Mouse (Mus musculus): ENCODE measurements around the gene Rabep1. TPM values are rescaled to one million over a fixed set of nuclear protein-coding genes. Genes with fewer than 3 reads are reported as not detected.
"Not testable (repeated sequence)": the region's sequence is repeated elsewhere in the genome, so short reads cannot be mapped to it uniquely, and the experiment has no call there.

The Rabep1 gene
- polyA plus RNA-seq, 1 experiment: 11.9 TPM

DNA sequence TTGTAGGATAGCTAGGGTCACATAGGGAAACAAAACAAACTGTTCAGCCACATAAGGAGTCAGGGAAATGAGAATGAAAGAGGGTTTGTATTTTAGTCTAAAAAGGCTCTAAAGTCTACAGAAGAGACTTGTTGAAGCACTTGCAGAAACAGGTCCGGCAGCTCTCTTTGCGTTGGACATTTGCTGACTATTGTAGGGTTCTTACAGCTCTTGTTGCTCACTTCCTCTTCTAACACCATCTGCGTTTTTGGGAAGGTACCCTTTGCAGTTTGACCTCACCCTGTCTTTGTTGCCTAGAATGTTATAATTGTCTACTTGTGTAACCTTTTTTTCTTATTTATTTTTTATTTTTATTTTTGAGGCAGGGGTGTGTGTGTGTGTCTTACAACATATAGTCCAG lies 53.1 kb downstream of the Rabep1 start:
- Histone ChIP-seq H3K79me3 (ENCODE audit: low read depth) (no peaks in the 10 kb centered on the region), H3ac (ENCODE audit: control insufficient read depth, insufficient read length, low read depth) (no peak overlapping the region), H3K4me3 (ENCODE audit: insufficient read depth, poor library complexity, severe bottlenecking) (no peak overlapping the region), H3K79me2 (ENCODE audit: control insufficient read depth, insufficient read depth) (no peaks in the 10 kb centered on the region), H3K27me3 (ENCODE audit: control insufficient read depth, insufficient read depth, insufficient read length) (no peaks in the 10 kb centered on the region), H3K36me3 (ENCODE audit: control insufficient read depth, insufficient read depth) (peaks cover 51% of the 10 kb centered on the region)
- TF ChIP-seq FOSL1 (IDR thresholded peaks at IDR 0.05; ENCODE audit: insufficient read depth, low read length, poor library complexity, severe bottlenecking) (no peak), USF1 (IDR thresholded peaks at IDR 0.05; ENCODE audit: low read depth) (no peak), MYOD1 (IDR thresholded peaks at IDR 0.05; ENCODE audit: control insufficient read depth, insufficient read length, low read depth) (no peak), CTCF (IDR thresholded peaks at IDR 0.05; ENCODE audit: control insufficient read depth, insufficient read depth, insufficient read length) (no peak), CEBPB (IDR thresholded peaks at IDR 0.05; ENCODE audit: low read depth) (no peak), MAX (IDR thresholded peaks at IDR 0.05) (no peak), MYOG (IDR thresholded peaks at IDR 0.05; ENCODE audit: control insufficient read depth, extremely low read depth, insufficient read length) (no peak)

DNA sequence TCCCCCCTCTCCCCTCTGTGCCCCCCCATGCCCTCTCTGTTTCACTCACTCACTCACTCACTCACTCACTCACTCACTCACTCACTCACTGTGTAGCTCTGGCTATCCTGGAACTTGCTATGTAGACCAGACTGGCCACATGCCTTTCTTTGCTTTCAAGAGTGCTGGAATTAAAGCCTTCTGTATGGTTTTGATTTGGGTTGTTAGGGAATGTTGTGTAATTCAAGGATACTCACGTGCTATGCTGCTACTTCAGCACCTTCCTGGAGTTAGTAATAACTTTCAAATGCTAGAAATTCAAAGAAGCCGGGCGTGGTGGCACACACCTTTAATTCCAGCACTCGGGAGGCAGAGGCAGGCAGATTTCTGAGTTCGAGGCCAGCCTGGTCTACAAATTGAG lies 53.6 kb downstream of the Rabep1 start:
- not testable (repeated sequence) for H3K79me2 ChIP-seq (ENCODE audit: control insufficient read depth, insufficient read depth); H3K4me3 ChIP-seq (ENCODE audit: insufficient read depth, poor library complexity, severe bottlenecking); H3K79me3 ChIP-seq (ENCODE audit: low read depth); H3K27me3 ChIP-seq (ENCODE audit: control insufficient read depth, insufficient read depth, insufficient read length); H3ac ChIP-seq (ENCODE audit: control insufficient read depth, insufficient read length, low read depth)
- peaks cover 53% of the 10 kb centered on the region for H3K36me3 ChIP-seq (ENCODE audit: control insufficient read depth, insufficient read depth)

DNA sequence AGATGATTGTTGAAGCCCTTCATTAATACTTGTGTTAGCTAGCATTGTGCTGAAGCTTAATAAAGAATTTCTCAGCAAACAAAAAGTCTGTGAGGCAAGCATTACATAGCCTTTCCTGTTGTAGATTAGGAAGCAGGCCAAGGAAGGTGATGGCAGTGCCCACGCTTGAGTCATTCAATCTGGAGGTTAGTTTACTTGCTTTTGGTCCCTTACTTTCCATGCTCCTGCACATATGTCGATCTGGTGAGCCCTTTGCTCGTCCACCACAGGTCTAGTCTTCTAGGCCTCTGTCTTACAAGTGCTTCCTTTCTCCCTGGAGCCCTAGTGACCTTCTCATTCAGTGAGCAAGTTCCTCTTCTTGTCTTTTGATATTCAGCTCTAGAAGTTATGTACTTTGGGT lies 62.1 kb downstream of the Rabep1 start:
- no peaks in the 10 kb centered on the region for H3K79me2 ChIP-seq (ENCODE audit: control insufficient read depth, insufficient read depth)
- H3ac ChIP-seq (ENCODE audit: control insufficient read depth, insufficient read length, low read depth): no peak overlapping the region
- H3K36me3 ChIP-seq (ENCODE audit: control insufficient read depth, insufficient read depth): peaks cover 60% of the 10 kb centered on the region
- H3K27me3 ChIP-seq (ENCODE audit: control insufficient read depth, insufficient read depth, insufficient read length): no peaks in the 10 kb centered on the region
- TF ChIP-seq MAX (IDR thresholded peaks at IDR 0.05) (no peak), CEBPB (IDR thresholded peaks at IDR 0.05; ENCODE audit: low read depth) (no peak), MYOG (IDR thresholded peaks at IDR 0.05; ENCODE audit: control insufficient read depth, extremely low read depth, insufficient read length) (no peak), USF1 (IDR thresholded peaks at IDR 0.05; ENCODE audit: low read depth) (no peak), FOSL1 (IDR thresholded peaks at IDR 0.05; ENCODE audit: insufficient read depth, low read length, poor library complexity, severe bottlenecking) (no peak), CTCF (IDR thresholded peaks at IDR 0.05; ENCODE audit: control insufficient read depth, insufficient read depth, insufficient read length) (no peak)
- H3K79me3 ChIP-seq (ENCODE audit: low read depth): no peaks in the 10 kb centered on the region
- H3K4me3 ChIP-seq (ENCODE audit: insufficient read depth, poor library complexity, severe bottlenecking): no peak overlapping the region

GRCm38 (mm10) chr11:70911323-70911722 lies 66.7 kb downstream of the Rabep1 start:
- Histone ChIP-seq H3ac (ENCODE audit: control insufficient read depth, insufficient read length, low read depth) (no peak overlapping the region), H3K79me3 (ENCODE audit: low read depth) (no peaks in the 10 kb centered on the region), H3K36me3 (ENCODE audit: control insufficient read depth, insufficient read depth) (peaks cover 42% of the 10 kb centered on the region), H3K79me2 (ENCODE audit: control insufficient read depth, insufficient read depth) (no peaks in the 10 kb centered on the region), H3K4me3 (ENCODE audit: insufficient read depth, poor library complexity, severe bottlenecking) (no peak overlapping the region), H3K27me3 (ENCODE audit: control insufficient read depth, insufficient read depth, insufficient read length) (no peaks in the 10 kb centered on the region)
- TF ChIP-seq CEBPB (IDR thresholded peaks at IDR 0.05; ENCODE audit: low read depth) (no peak), MAX (IDR thresholded peaks at IDR 0.05) (no peak), USF1 (IDR thresholded peaks at IDR 0.05; ENCODE audit: low read depth) (no peak), MYOD1 (IDR thresholded peaks at IDR 0.05; ENCODE audit: control insufficient read depth, insufficient read length, low read depth) (no peak), FOSL1 (IDR thresholded peaks at IDR 0.05; ENCODE audit: insufficient read depth, low read length, poor library complexity, severe bottlenecking) (no peak), CTCF (IDR thresholded peaks at IDR 0.05; ENCODE audit: control insufficient read depth, insufficient read depth, insufficient read length) (no peak), MYOG (IDR thresholded peaks at IDR 0.05; ENCODE audit: control insufficient read depth, extremely low read depth, insufficient read length) (no peak)

DNA sequence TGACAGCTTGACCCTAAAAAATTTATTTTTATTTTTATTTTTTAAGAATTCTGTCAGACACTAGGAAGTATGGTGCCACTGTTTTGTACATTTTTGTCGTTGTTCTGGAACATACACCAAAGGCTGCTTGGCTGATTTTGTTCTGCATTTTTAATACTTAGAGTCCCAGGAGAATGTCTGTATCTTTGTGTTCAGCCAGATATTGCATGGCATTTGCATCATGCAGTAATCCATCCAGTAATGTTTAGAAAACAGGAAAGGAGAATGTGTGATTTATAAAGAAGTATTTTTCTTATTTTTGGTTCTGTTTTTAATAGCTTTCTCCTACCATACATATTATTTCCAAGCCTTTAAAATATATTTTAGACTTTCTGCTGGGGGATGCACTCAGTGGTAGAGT lies 67.3 kb downstream of the Rabep1 start:
- Histone ChIP-seq H3K79me3 (ENCODE audit: low read depth) (no peaks in the 10 kb centered on the region), H3K36me3 (ENCODE audit: control insufficient read depth, insufficient read depth) (peaks cover 46% of the 10 kb centered on the region), H3K27me3 (ENCODE audit: control insufficient read depth, insufficient read depth, insufficient read length) (no peaks in the 10 kb centered on the region), H3K4me3 (ENCODE audit: insufficient read depth, poor library complexity, severe bottlenecking) (no peak overlapping the region), H3K79me2 (ENCODE audit: control insufficient read depth, insufficient read depth) (no peaks in the 10 kb centered on the region), H3ac (ENCODE audit: control insufficient read depth, insufficient read length, low read depth) (no peak overlapping the region)
- TF ChIP-seq USF1 (IDR thresholded peaks at IDR 0.05; ENCODE audit: low read depth) (no peak), CEBPB (IDR thresholded peaks at IDR 0.05; ENCODE audit: low read depth) (no peak), MYOG (IDR thresholded peaks at IDR 0.05; ENCODE audit: control insufficient read depth, extremely low read depth, insufficient read length) (no peak), MYOD1 (IDR thresholded peaks at IDR 0.05; ENCODE audit: control insufficient read depth, insufficient read length, low read depth) (no peak), FOSL1 (IDR thresholded peaks at IDR 0.05; ENCODE audit: insufficient read depth, low read length, poor library complexity, severe bottlenecking) (no peak), CTCF (IDR thresholded peaks at IDR 0.05; ENCODE audit: control insufficient read depth, insufficient read depth, insufficient read length) (no peak), MAX (IDR thresholded peaks at IDR 0.05) (no peak)

DNA sequence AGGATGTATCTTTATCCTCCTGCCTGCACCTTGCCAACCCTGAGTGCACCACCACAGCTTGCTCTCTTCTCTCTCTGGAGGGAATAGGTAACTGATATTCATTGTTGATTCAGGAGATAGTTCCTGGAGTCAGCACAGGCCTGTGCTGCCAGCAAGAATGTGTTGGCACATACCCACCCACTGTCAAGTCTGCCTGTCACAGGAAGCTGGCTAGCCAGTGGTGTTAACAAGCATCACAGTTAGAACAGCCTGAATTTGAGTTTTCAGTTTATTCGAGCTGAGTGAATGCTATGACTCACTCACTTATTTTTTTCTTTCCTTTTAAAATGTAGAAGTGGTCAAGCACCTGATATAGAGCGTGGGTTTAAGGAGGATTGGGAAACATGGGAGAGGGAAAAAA lies 73.3 kb downstream of the Rabep1 start:
- H3K79me3 ChIP-seq (ENCODE audit: low read depth): no peaks in the 10 kb centered on the region

More for the DNA sequence above, 73.3 kb downstream of the Rabep1 start:
- no peak for TF ChIP-seq USF1 (IDR thresholded peaks at IDR 0.05; ENCODE audit: low read depth)
- TF ChIP-seq CEBPB (IDR thresholded peaks at IDR 0.05; ENCODE audit: low read depth): no peak
- no peak for TF ChIP-seq CTCF (IDR thresholded peaks at IDR 0.05; ENCODE audit: control insufficient read depth, insufficient read depth, insufficient read length)
- no peak for TF ChIP-seq MYOD1 (IDR thresholded peaks at IDR 0.05; ENCODE audit: control insufficient read depth, insufficient read length, low read depth)
- no peak for TF ChIP-seq FOSL1 (IDR thresholded peaks at IDR 0.05; ENCODE audit: insufficient read depth, low read length, poor library complexity, severe bottlenecking)
- no peak for TF ChIP-seq MAX (IDR thresholded peaks at IDR 0.05)
- no peak for TF ChIP-seq MYOG (IDR thresholded peaks at IDR 0.05; ENCODE audit: control insufficient read depth, extremely low read depth, insufficient read length)
- H3K4me3 ChIP-seq (ENCODE audit: insufficient read depth, poor library complexity, severe bottlenecking): no peak overlapping the region
- no peaks in the 10 kb centered on the region for H3K27me3 ChIP-seq (ENCODE audit: control insufficient read depth, insufficient read depth, insufficient read length)
- no peak overlapping the region for H3ac ChIP-seq (ENCODE audit: control insufficient read depth, insufficient read length, low read depth)
- no peaks in the 10 kb centered on the region for H3K79me2 ChIP-seq (ENCODE audit: control insufficient read depth, insufficient read depth)
- peaks cover 48% of the 10 kb centered on the region for H3K36me3 ChIP-seq (ENCODE audit: control insufficient read depth, insufficient read depth)
